Mouse (Mus musculus) mesoderm, embryonic 11.5 days (tissue): ENCODE measurements at regions not wholly inside any gene's neighbourhood (a gene's known extent, or its start where the extent isn't known, plus 50 kb on each side); places are given as distances from the start of the nearest gene placed in this dataset.
"Not testable (repeated sequence)": the region's sequence is repeated elsewhere in the genome, so short reads cannot be mapped to it uniquely, and the experiment has no call there.

Source experiments
- DNase-seq: peaks from one replicate; pipeline ENCODE4 v3.0.0-alpha.2; 2012; ENCODE audit warnings: low read depth, low spot score

GRCm38 (mm10) chr2:51682177-51682576, 54.9 kb downstream of the Tas2r134 start:
- no peak for DNase-seq

- no peak for DNase-seq
Measured at GRCm38 (mm10) chr2:51682745-51683144, 55.4 kb downstream of the Tas2r134 start.

GRCm38 (mm10) chr2:51705110-51705509, 77.8 kb downstream of the Tas2r134 start:
- DNase-seq = no peak

GRCm38 (mm10) chr2:51708701-51709100, 81.4 kb downstream of the Tas2r134 start:
- DNase-seq = no peak

- no peak for DNase-seq
Measured at GRCm38 (mm10) chr2:51712611-51713010, 85.3 kb downstream of the Tas2r134 start.

- DNase-seq = no peak
Measured at GRCm38 (mm10) chr2:51730805-51731204, 103.5 kb downstream of the Tas2r134 start.

- DNase-seq = no peak
Measured at GRCm38 (mm10) chr2:51731703-51732102, 104.4 kb downstream of the Tas2r134 start.

- DNase-seq = no peak
Measured at GRCm38 (mm10) chr2:51732355-51732754, 105.0 kb downstream of the Tas2r134 start.

GRCm38 (mm10) chr2:51733218-51733617, 105.9 kb downstream of the Tas2r134 start:
- DNase-seq = no peak

- DNase-seq = no peak
Measured at GRCm38 (mm10) chr2:51736452-51736851, 109.1 kb downstream of the Tas2r134 start.

GRCm38 (mm10) chr2:51747675-51748319, 120.5 kb downstream of the Tas2r134 start:
- no peak for DNase-seq

- no peak for DNase-seq
Measured at GRCm38 (mm10) chr2:51749247-51749646, 121.9 kb downstream of the Tas2r134 start.

GRCm38 (mm10) chr2:51752941-51753564, 125.7 kb downstream of the Tas2r134 start:
- DNase-seq = peak; percentile 49

- no peak for DNase-seq
Measured at GRCm38 (mm10) chr2:51753565-51754031, 126.3 kb downstream of the Tas2r134 start.

- no peak for DNase-seq
Measured at GRCm38 (mm10) chr2:51757361-51757760, 130.1 kb downstream of the Tas2r134 start.

- DNase-seq = no peak
Measured at GRCm38 (mm10) chr2:51758093-51758492, 130.8 kb downstream of the Tas2r134 start.

GRCm38 (mm10) chr2:51762866-51763265, 135.6 kb downstream of the Tas2r134 start:
- DNase-seq = no peak

- DNase-seq = peak; percentile 73
Measured at GRCm38 (mm10) chr2:51767507-51768135, 140.3 kb downstream of the Tas2r134 start.

- no peak for DNase-seq
Measured at GRCm38 (mm10) chr2:51768298-51769271, 141.3 kb downstream of the Tas2r134 start.

GRCm38 (mm10) chr2:51785169-51785568, 149.8 kb downstream of the Rbm43 start:
- DNase-seq = no peak

- no peak for DNase-seq
Measured at GRCm38 (mm10) chr2:51788896-51789295, 146.1 kb downstream of the Rbm43 start.

- not testable (repeated sequence) for DNase-seq
Measured at GRCm38 (mm10) chr2:51793291-51793690, 141.7 kb downstream of the Rbm43 start.
